Mouse (Mus musculus): ENCODE measurements around the gene Mprip. TPM values are rescaled to one million over a fixed set of nuclear protein-coding genes. Genes with fewer than 3 reads are reported as not detected.

Mprip gene
- polyA plus RNA-seq, 1 experiment from 2014 or later = 145 TPM

DNA sequence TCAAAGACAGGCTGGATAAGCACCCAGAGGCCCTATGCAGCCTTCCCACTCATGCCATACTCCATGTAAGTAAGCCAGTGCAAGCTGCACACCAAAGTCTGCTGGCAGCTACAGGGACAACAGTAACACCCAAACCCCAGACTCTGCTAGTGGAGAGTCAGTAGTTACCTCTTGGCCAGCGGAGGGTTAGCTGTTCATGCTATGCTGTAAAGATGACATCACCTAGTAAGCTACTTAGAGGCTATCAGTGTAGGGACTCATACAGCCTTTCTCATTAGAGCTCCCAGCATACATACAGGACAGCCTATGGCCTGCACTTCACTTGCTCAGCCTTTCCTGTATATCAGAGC, 117.7 kb downstream of the Mprip start:
- ATAC-seq (ENCODE audit: insufficient read depth) (peak; percentile 33; the same call in 1 of the 2 replicates), DNase-seq (no peak)
- 88% methylated on average over 1 of the region's 1 CpGs for WGBS
- Histone ChIP-seq H3K27me3 (ENCODE audit: insufficient read depth, low read length) (no peaks in the 10 kb centered on the region), H3K9ac (no peak overlapping the region), H3K27ac (ENCODE audit: low read depth) (no peak overlapping the region), H3K36me3 (ENCODE audit: insufficient read depth) (peaks cover 48% of the 10 kb centered on the region), H3K4me3 (ENCODE audit: low read depth, low read length) (no peak overlapping the region), H3K9me3 (ENCODE audit: low read depth, low read length) (no peaks in the 10 kb centered on the region), H3K4me2 (no peak overlapping the region), H3K4me1 (ENCODE audit: insufficient read depth) (no peaks in the 10 kb centered on the region)
- no peak for TF ChIP-seq CTCF (IDR thresholded peaks at IDR 0.05; ENCODE audit: low read depth)

DNA sequence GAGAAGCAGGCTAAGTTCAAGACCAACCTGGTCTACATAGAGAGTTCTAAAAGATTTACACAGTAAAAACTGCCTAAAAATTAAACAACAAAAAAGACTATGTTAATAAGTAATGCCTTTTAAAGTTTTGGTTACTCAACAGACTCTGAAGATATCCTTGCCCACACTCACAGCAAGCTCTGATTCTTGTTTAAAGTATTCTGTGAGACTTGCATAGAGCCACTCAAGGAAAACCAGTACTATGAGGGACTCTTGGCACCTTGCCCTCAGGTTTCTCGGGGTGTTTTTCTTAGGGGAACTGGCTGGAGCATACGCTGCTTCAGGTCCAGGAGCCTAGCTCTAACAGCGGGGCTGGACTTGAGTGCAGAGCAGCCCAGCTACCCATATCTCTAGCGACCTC, 118.3 kb downstream of the Mprip start:
- no peaks in the 10 kb centered on the region for H3K9me3 ChIP-seq (ENCODE audit: low read depth, low read length)
- 78% methylated on average over 4 of the region's 4 CpGs for WGBS
- H3K4me3 ChIP-seq (ENCODE audit: low read depth, low read length) = no peak overlapping the region
- H3K27ac ChIP-seq (ENCODE audit: low read depth) = no peak overlapping the region
- no peaks in the 10 kb centered on the region for H3K4me1 ChIP-seq (ENCODE audit: insufficient read depth)
- no peaks in the 10 kb centered on the region for H3K27me3 ChIP-seq (ENCODE audit: insufficient read depth, low read length)
- DNase-seq (peak; percentile 17), ATAC-seq (ENCODE audit: insufficient read depth) (no peak)
- H3K36me3 ChIP-seq (ENCODE audit: insufficient read depth) = peaks cover 43% of the 10 kb centered on the region
- no peak overlapping the region for H3K4me2 ChIP-seq
- no peak for TF ChIP-seq CTCF (IDR thresholded peaks at IDR 0.05; ENCODE audit: low read depth)
- no peak overlapping the region for H3K9ac ChIP-seq

DNA sequence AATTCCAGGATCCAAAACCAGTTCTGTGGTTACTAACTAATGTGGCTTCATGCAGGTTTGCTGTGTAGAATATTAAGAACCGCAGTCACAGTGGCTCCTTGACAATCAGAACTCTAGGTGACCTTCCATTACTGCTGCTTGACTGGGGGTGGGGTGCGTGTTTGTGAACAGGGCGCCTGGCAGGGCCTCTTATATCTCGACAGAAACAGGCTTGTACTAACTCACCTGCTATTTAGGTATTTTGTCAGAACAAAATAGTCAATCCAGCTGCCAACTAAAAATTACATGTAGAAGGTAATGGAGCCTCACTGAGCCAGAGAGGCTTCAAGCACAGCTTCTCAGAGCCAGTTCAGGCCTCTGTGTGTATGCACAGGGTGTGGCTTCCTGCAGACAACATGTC, 119.1 kb downstream of the Mprip start:
- TF ChIP-seq CTCF (IDR thresholded peaks at IDR 0.05; ENCODE audit: low read depth) = no peak
- no peaks in the 10 kb centered on the region for H3K9me3 ChIP-seq (ENCODE audit: low read depth, low read length)
- no peak overlapping the region for H3K4me3 ChIP-seq (ENCODE audit: low read depth, low read length)
- H3K36me3 ChIP-seq (ENCODE audit: insufficient read depth) = peaks cover 34% of the 10 kb centered on the region
- no peaks in the 10 kb centered on the region for H3K4me1 ChIP-seq (ENCODE audit: insufficient read depth)
- no peaks in the 10 kb centered on the region for H3K27me3 ChIP-seq (ENCODE audit: insufficient read depth, low read length)
- H3K27ac ChIP-seq (ENCODE audit: low read depth) = no peak overlapping the region
- ATAC-seq (ENCODE audit: insufficient read depth) (no peak), DNase-seq (no peak)
- no peak overlapping the region for H3K9ac ChIP-seq
- no peak overlapping the region for H3K4me2 ChIP-seq
- 77% methylated on average over 4 of the region's 4 CpGs for WGBS

DNA sequence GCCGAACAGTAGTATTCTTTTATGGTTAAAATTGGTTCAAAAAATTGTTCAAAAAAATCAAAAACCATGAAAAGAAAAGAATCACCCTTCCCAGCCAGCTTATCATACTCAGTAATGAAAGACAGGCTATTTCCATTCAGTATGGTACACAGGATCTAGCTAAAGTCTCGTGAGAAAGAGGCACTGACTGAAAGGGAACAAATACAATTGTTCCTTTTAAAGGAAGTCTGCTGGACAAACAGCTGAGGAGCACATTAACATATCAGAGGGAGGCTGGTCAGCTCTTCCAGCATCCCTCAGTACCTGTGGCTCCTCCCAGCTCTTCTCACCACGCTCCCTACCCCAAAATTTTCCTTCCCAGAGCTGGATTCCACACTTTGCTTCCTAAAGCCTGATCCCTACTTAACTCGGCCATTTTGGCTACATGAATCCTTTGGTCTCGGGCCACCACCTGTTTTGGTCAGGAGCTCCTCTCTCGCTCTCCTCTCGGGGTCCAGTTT, 121.0 kb downstream of the Mprip start:
- WGBS = 76% methylated on average over 7 of the region's 7 CpGs
- Histone ChIP-seq H3K4me3 (ENCODE audit: low read depth, low read length) (no peak overlapping the region), H3K27me3 (ENCODE audit: insufficient read depth, low read length) (no peaks in the 10 kb centered on the region), H3K9me3 (ENCODE audit: low read depth, low read length) (no peaks in the 10 kb centered on the region), H3K27ac (ENCODE audit: low read depth) (no peak overlapping the region), H3K36me3 (ENCODE audit: insufficient read depth) (peaks cover 15% of the 10 kb centered on the region; the same call in 1 of the 2 replicates), H3K4me2 (no peak overlapping the region), H3K9ac (no peak overlapping the region), H3K4me1 (ENCODE audit: insufficient read depth) (0 out of 2 replicates have a peak, but pooled peaks cover under 1% of the 10 kb centered on the region)
- ATAC-seq (ENCODE audit: insufficient read depth) (no peak), DNase-seq (no peak)
- no peak for TF ChIP-seq CTCF (IDR thresholded peaks at IDR 0.05; ENCODE audit: low read depth)

DNA sequence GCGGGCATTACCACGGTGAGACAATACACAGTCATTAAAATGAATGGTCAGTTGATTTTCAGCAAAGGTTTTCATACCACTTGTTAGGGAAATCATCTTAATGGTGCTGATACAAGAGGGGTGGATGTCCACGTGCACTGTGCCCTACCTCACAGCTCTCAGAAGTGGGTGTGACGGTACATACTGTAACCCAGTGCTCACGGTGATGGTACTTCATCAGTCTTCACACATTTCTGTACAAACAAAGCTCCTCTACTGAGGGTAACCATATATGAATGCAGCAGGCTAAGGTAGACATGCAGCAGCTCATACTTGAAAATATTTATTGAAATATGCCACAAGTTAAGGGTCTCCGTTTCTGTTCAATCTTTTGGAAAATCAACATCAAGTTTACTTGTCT, 122.5 kb downstream of the Mprip start:
- Histone ChIP-seq H3K4me1 (ENCODE audit: insufficient read depth) (0 out of 2 replicates have a peak, but pooled peaks cover 3% of the 10 kb centered on the region), H3K4me2 (no peak overlapping the region), H3K9ac (no peak overlapping the region), H3K27me3 (ENCODE audit: insufficient read depth, low read length) (no peaks in the 10 kb centered on the region), H3K4me3 (ENCODE audit: low read depth, low read length) (no peak overlapping the region), H3K9me3 (ENCODE audit: low read depth, low read length) (no peaks in the 10 kb centered on the region), H3K27ac (ENCODE audit: low read depth) (no peak overlapping the region), H3K36me3 (ENCODE audit: insufficient read depth) (0 out of 2 replicates have a peak, but pooled peaks cover 4% of the 10 kb centered on the region)
- DNase-seq = no peak
- TF ChIP-seq CTCF (IDR thresholded peaks at IDR 0.05; ENCODE audit: low read depth) = no peak
- WGBS = 55% methylated on average over 6 of the region's 6 CpGs
- ATAC-seq (ENCODE audit: insufficient read depth) = no peak

DNA sequence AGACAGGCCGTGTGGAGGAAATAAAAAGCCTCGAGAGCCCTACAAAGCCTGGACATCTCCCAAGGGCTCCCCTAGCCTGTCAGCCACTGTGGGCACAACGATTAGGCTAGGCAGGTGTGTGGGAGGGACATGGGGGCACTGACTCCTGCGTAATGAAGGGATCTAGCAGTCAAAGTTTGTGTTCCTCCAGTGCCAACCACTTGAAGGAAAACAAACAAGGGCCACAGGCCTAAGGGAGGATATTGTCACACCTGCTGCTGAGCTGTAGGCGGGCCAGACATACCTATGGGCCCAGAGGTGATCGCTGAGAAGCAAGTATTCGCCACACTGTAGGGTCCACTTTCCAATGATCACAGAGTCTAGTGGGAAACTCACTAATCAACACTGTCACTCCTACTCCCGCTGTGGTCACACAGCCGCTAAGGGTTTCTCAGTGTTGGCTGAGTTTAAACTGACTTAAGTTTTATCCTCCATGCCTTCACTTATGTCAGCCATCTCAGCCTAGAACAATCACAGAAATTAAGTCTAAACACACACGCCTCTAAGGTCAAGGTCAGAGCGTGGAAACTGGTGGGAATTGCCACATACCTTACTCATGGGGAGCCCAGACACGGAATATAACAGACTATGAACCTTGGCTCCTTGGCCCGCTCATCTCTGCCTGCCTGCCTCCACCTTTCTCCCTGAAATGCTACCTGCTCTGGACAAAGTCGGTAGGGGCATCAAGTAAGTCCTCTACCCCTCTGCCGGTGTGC, 125.5 kb downstream of the Mprip start:
- WGBS = 29% methylated on average over 15 of the region's 15 CpGs
- peak overlapping the region; percentile 96 for H3K4me2 ChIP-seq
- H3K4me3 ChIP-seq (ENCODE audit: low read depth, low read length) = peak overlapping the region; percentile 45
- H3K9ac ChIP-seq = peak overlapping the region; percentile 52
- no peaks in the 10 kb centered on the region for H3K27me3 ChIP-seq (ENCODE audit: insufficient read depth, low read length)
- no peaks in the 10 kb centered on the region for H3K9me3 ChIP-seq (ENCODE audit: low read depth, low read length)
- H3K27ac ChIP-seq (ENCODE audit: low read depth) = 0 out of 2 replicates have a peak overlapping the region, but pooled peaks have one; percentile 18
- H3K4me1 ChIP-seq (ENCODE audit: insufficient read depth) = 0 out of 2 replicates have a peak, but pooled peaks cover 3% of the 10 kb centered on the region
- ATAC-seq (ENCODE audit: insufficient read depth) (peak; percentile 25; the same call in 1 of the 2 replicates), DNase-seq (peak; percentile 20)
- peaks cover 4% of the 10 kb centered on the region; the same call in 1 of the 2 replicates for H3K36me3 ChIP-seq (ENCODE audit: insufficient read depth)
- TF ChIP-seq CTCF (IDR thresholded peaks at IDR 0.05; ENCODE audit: low read depth) = no peak

DNA sequence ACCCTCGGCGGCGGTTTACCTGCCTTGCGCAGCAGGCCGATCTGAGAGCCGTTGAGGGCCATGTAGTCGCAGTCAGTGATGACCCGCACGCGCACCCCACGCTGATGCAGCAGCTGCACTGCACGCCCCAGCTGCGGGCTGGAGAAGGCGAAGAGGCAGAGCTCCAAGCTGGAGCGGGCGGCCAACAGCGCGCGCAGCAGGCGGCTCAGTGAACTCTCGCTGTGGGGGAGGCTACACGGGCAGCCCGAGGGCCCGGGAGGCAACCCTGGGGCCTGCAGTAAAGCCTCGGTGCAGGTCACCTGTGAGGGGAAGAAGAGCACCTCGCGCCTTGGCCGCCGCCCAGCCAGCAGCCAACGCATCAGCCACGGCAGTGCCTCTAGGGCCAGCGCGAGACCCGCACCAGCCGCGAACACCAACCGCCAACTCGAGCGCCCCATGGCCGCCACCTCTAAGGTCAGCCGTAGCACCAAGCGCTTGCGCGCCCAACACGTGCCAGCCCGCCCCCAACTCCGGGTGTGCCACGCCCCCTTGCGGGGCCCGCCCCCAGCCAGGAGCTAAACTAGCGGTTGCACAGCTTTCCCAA, 126.2 kb downstream of the Mprip start, which contains the start of gene Pld6:
TSS of gene Pld6 (minus strand) at position 447 of the 583 bp plus-strand sequence.
- peaks cover 10% of the 10 kb centered on the region for H3K36me3 ChIP-seq (ENCODE audit: insufficient read depth)
- ATAC-seq (ENCODE audit: insufficient read depth) (peak; percentile 82), DNase-seq (peak; percentile 83)
- H3K4me2 ChIP-seq = peak within 1 kb of the TSS; percentile 96
- H3K9me3 ChIP-seq (ENCODE audit: low read depth, low read length) = no peaks in the 10 kb centered on the region
- H3K27me3 ChIP-seq (ENCODE audit: insufficient read depth, low read length) = no peaks in the 10 kb centered on the region
- H3K9ac ChIP-seq = peak within 1 kb of the TSS; percentile 52
- 0 out of 2 replicates have a peak within 1 kb of the TSS, but pooled peaks have one; percentile 18 for H3K27ac ChIP-seq (ENCODE audit: low read depth)
- under 1% methylated on average over 51 of the region's 51 CpGs for WGBS
- peak within 1 kb of the TSS; percentile 45 for H3K4me3 ChIP-seq (ENCODE audit: low read depth, low read length)
- 0 out of 2 replicates have a peak, but pooled peaks cover 3% of the 10 kb centered on the region for H3K4me1 ChIP-seq (ENCODE audit: insufficient read depth)
- no peak for TF ChIP-seq CTCF (IDR thresholded peaks at IDR 0.05; ENCODE audit: low read depth)
